Mouse (Mus musculus) embryonic facial prominence, embryonic 15.5 days (tissue): ENCODE measurements around the gene Srp14. TPM values are rescaled to one million over a fixed set of nuclear protein-coding genes. Genes with fewer than 3 reads are reported as not detected.

Source experiments
- ATAC-seq: fragments of 200-750 bp; cut with Nextera tagmentation; 2 replicates; pipeline ENCODE4 v1.8.0; 2017; ENCODE audit warnings: low read depth, moderate TSS enrichment; ENCODE audit not compliant: insufficient number of reproducible peaks, low FRiP score, low TSS enrichment
- H3K27ac ChIP-seq: fragments of 300-500 bp; sonication (generic); replicated peaks from 2 replicates; pipeline ENCODE4 v1.5.1; 2015; ENCODE audit warnings: mild to moderate bottlenecking, inconsistent platforms
- H3K27me3 ChIP-seq: fragments of 300-500 bp; sonication (generic); 2 replicates; pipeline ENCODE4 v1.6.1; 2015; ENCODE audit warnings: inconsistent platforms
- H3K36me3 ChIP-seq: fragments of 300-500 bp; sonication (generic); 2 replicates; pipeline ENCODE4 v1.6.1; 2015; ENCODE audit warnings: mild to moderate bottlenecking, inconsistent platforms
- H3K4me1 ChIP-seq: fragments of 300-500 bp; sonication (generic); 2 replicates; pipeline ENCODE4 v1.6.1; 2015; ENCODE audit warnings: inconsistent platforms
- H3K4me2 ChIP-seq: fragments of 300-500 bp; sonication (generic); replicated peaks from 2 replicates; pipeline ENCODE4 v1.6.1; 2015; ENCODE audit warnings: mild to moderate bottlenecking, inconsistent platforms
- H3K4me3 ChIP-seq: fragments of 300-500 bp; sonication (generic); replicated peaks from 2 replicates; pipeline ENCODE4 v1.5.1; 2015; ENCODE audit warnings: mild to moderate bottlenecking, inconsistent platforms
- H3K9ac ChIP-seq: fragments of 300-500 bp; sonication (generic); 2 replicates; pipeline ENCODE4 v1.6.1; 2015; ENCODE audit warnings: inconsistent platforms
- H3K9me3 ChIP-seq: fragments of 300-500 bp; sonication (generic); replicated peaks from 2 replicates; pipeline ENCODE4 v1.6.1; 2016; ENCODE audit warnings: inconsistent platforms
- WGBS: fragments of 180-500 bp; shearing (Covaris S2); methylation state at CpG from one replicate; pipeline ENCODE4 v1.1.7; 2015; 5-methylcytosine and 5-hydroxymethylcytosine counted together
- polyA plus RNA-seq: library from polyadenylated mRNA; unstranded; fragments of >200 nt; fragmentation: Nextera tagmentation; extraction: Ambion mirVana; gene quantifications from 2 replicates; pipeline ENCODE4 v1.2.1, GENCODE M21; 2015

Gene Srp14
- polyA plus RNA-seq, 1 experiment from 2014 or later: 285 TPM

- Histone ChIP-seq H3K27ac (peak overlapping the region; percentile 74), H3K27me3 (no peaks in the 10 kb centered on the region), H3K4me1 (peaks cover 36% of the 10 kb centered on the region), H3K9ac (no peak overlapping the region), H3K4me3 (no peak overlapping the region), H3K4me2 (peak overlapping the region; percentile 10; the same call in 1 of the 2 replicates), H3K36me3 (no peaks in the 10 kb centered on the region), H3K9me3 (no peaks in the 10 kb centered on the region)
- 0 out of 2 replicates have a peak, but pooled peaks have one; percentile 6 for ATAC-seq
- 57% methylated on average over 8 of the region's 8 CpGs for WGBS
Observed at GRCm38 (mm10) chr2:118509688-118510446, 30.4 kb upstream of the Srp14 start.

- Histone ChIP-seq H3K4me1 (peaks cover 25% of the 10 kb centered on the region), H3K27ac (no peak overlapping the region), H3K27me3 (no peaks in the 10 kb centered on the region), H3K9ac (no peak overlapping the region), H3K9me3 (no peaks in the 10 kb centered on the region), H3K4me3 (no peak overlapping the region), H3K36me3 (no peaks in the 10 kb centered on the region), H3K4me2 (no peak overlapping the region)
- ATAC-seq: no peak
- WGBS: 86% methylated on average over 7 of the region's 7 CpGs
Observed at GRCm38 (mm10) chr2:118507126-118507525, 27.6 kb upstream of the Srp14 start.

GRCm38 (mm10) chr2:118500191-118500590 lies 20.7 kb upstream of the Srp14 start:
- peak overlapping the region; percentile 36; the same call in 1 of the 2 replicates for H3K27ac ChIP-seq
- WGBS: 69% methylated on average over 2 of the region's 2 CpGs
- H3K4me1 ChIP-seq: peaks cover 28% of the 10 kb centered on the region
- H3K4me3 ChIP-seq: no peak overlapping the region
- no peaks in the 10 kb centered on the region for H3K36me3 ChIP-seq
- ATAC-seq: no peak
- no peaks in the 10 kb centered on the region for H3K9me3 ChIP-seq
- no peaks in the 10 kb centered on the region for H3K27me3 ChIP-seq
- no peak overlapping the region for H3K4me2 ChIP-seq
- H3K9ac ChIP-seq: no peak overlapping the region

GRCm38 (mm10) chr2:118499135-118499961 lies 19.8 kb upstream of the Srp14 start:
- Histone ChIP-seq H3K4me3 (no peak overlapping the region), H3K4me1 (peaks cover 28% of the 10 kb centered on the region), H3K27me3 (no peaks in the 10 kb centered on the region), H3K27ac (peak overlapping the region; percentile 58; the same call in 1 of the 2 replicates), H3K4me2 (0 out of 2 replicates have a peak overlapping the region, but pooled peaks have one; percentile 13), H3K36me3 (no peaks in the 10 kb centered on the region), H3K9me3 (no peaks in the 10 kb centered on the region), H3K9ac (no peak overlapping the region)
- WGBS: 14% methylated on average over 20 of the region's 20 CpGs
- peak; percentile 85 for ATAC-seq

- no peak for ATAC-seq
- WGBS: 73% methylated on average over 6 of the region's 6 CpGs
- Histone ChIP-seq H3K27me3 (no peaks in the 10 kb centered on the region), H3K4me2 (no peak overlapping the region), H3K36me3 (no peaks in the 10 kb centered on the region), H3K4me1 (peaks cover 28% of the 10 kb centered on the region), H3K27ac (no peak overlapping the region), H3K4me3 (no peak overlapping the region), H3K9me3 (no peaks in the 10 kb centered on the region), H3K9ac (no peak overlapping the region)
Observed at GRCm38 (mm10) chr2:118498476-118498875, 19.0 kb upstream of the Srp14 start.

GRCm38 (mm10) chr2:118497890-118498289 lies 18.4 kb upstream of the Srp14 start:
- H3K27me3 ChIP-seq: no peaks in the 10 kb centered on the region
- no peaks in the 10 kb centered on the region for H3K9me3 ChIP-seq
- H3K4me1 ChIP-seq: peaks cover 28% of the 10 kb centered on the region
- no peak overlapping the region for H3K27ac ChIP-seq
- no peak for ATAC-seq
- no peak overlapping the region for H3K9ac ChIP-seq
- 85% methylated on average over 5 of the region's 5 CpGs for WGBS
- H3K4me3 ChIP-seq: no peak overlapping the region
- no peaks in the 10 kb centered on the region for H3K36me3 ChIP-seq
- H3K4me2 ChIP-seq: no peak overlapping the region

- Histone ChIP-seq H3K9ac (no peak overlapping the region), H3K4me2 (no peak overlapping the region), H3K4me3 (no peak overlapping the region), H3K27me3 (no peaks in the 10 kb centered on the region), H3K4me1 (peaks cover 28% of the 10 kb centered on the region), H3K9me3 (no peaks in the 10 kb centered on the region), H3K36me3 (no peaks in the 10 kb centered on the region), H3K27ac (no peak overlapping the region)
- WGBS: 78% methylated on average over 9 of the region's 9 CpGs
- ATAC-seq: no peak
Observed at GRCm38 (mm10) chr2:118495024-118495423, 15.5 kb upstream of the Srp14 start.

GRCm38 (mm10) chr2:118491741-118492395 lies 12.4 kb upstream of the Srp14 start:
- H3K27ac ChIP-seq: no peak overlapping the region
- H3K9me3 ChIP-seq: no peaks in the 10 kb centered on the region
- ATAC-seq: no peak

GRCm38 (mm10) chr2:118491281-118491731 lies 11.8 kb upstream of the Srp14 start:
- H3K27me3 ChIP-seq: no peaks in the 10 kb centered on the region
- H3K4me1 ChIP-seq: peaks cover 19% of the 10 kb centered on the region
- no peak; the same call in 1 of the 2 replicates for ATAC-seq
- H3K9ac ChIP-seq: no peak overlapping the region
- no peaks in the 10 kb centered on the region for H3K9me3 ChIP-seq
- H3K4me2 ChIP-seq: no peak overlapping the region
- H3K36me3 ChIP-seq: no peaks in the 10 kb centered on the region
- WGBS: 43% methylated on average over 5 of the region's 5 CpGs
- H3K27ac ChIP-seq: no peak overlapping the region
- H3K4me3 ChIP-seq: no peak overlapping the region

More at GRCm38 (mm10) chr2:118491741-118492395, 12.4 kb upstream of the Srp14 start:
- H3K4me2 ChIP-seq: no peak overlapping the region
- WGBS: 74% methylated on average over 4 of the region's 4 CpGs
- H3K4me1 ChIP-seq: peaks cover 19% of the 10 kb centered on the region
- no peaks in the 10 kb centered on the region for H3K27me3 ChIP-seq
- H3K9ac ChIP-seq: no peak overlapping the region
- no peak overlapping the region for H3K4me3 ChIP-seq
- H3K36me3 ChIP-seq: no peaks in the 10 kb centered on the region

GRCm38 (mm10) chr2:118490241-118491091 lies 11.0 kb upstream of the Srp14 start:
- Histone ChIP-seq H3K27ac (no peak overlapping the region), H3K27me3 (no peaks in the 10 kb centered on the region), H3K4me3 (no peak overlapping the region), H3K9ac (no peak overlapping the region), H3K36me3 (no peaks in the 10 kb centered on the region), H3K4me1 (peaks cover 19% of the 10 kb centered on the region), H3K4me2 (no peak overlapping the region), H3K9me3 (no peaks in the 10 kb centered on the region)
- WGBS: 33% methylated on average over 12 of the region's 12 CpGs
- ATAC-seq: 0 out of 2 replicates have a peak, but pooled peaks have one; percentile 27
